Mouse (Mus musculus): ENCODE data around the gene Il18.

The Il18 gene

GRCm38 (mm10) chr9:50554241-50555093 lies at the start of gene Il18:
Gene Il18 (plus strand): TSS chr9:50554827.
- peak; percentile 74 for DNase-seq (ENCODE audit: low spot score)

- DNase-seq (ENCODE audit: low spot score) = no peak
Measured at GRCm38 (mm10) chr9:50505405-50505804, 49.2 kb upstream of the Il18 start.

- DNase-seq (ENCODE audit: low spot score) = no peak
Measured at GRCm38 (mm10) chr9:50507570-50507969, 47.1 kb upstream of the Il18 start.

DNA sequence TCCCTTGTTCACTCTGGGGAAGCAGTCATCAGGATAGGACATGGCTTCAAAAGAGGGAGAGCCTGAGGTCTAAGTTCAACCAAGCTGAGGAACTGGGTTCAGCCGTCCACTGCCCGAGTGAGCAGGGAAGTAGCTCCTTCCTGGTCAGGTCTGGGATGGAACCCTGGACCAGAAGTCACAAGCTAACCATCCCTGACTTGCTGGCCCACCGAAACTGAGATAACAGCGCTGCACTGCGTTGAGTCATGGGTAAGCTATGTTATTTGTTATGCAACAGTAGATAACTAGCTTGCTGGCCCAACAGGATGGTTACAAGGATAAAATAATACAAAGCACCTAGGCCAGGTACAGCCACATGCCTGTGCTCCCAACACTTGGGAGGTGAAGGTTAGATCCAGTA lies 39.2 kb upstream of the Il18 start:
- no peak for DNase-seq (ENCODE audit: low spot score)

- no peak for DNase-seq (ENCODE audit: low spot score)
Measured at GRCm38 (mm10) chr9:50518781-50519180, 35.8 kb upstream of the Il18 start.

- no peak for DNase-seq (ENCODE audit: low spot score)
Measured at GRCm38 (mm10) chr9:50520748-50521147, 33.9 kb upstream of the Il18 start.

GRCm38 (mm10) chr9:50521562-50521961 lies 33.1 kb upstream of the Il18 start:
- DNase-seq (ENCODE audit: low spot score) = no peak

GRCm38 (mm10) chr9:50522574-50522973 lies 32.1 kb upstream of the Il18 start:
- no peak for DNase-seq (ENCODE audit: low spot score)

- no peak for DNase-seq (ENCODE audit: low spot score)
Measured at GRCm38 (mm10) chr9:50524936-50525335, 29.7 kb upstream of the Il18 start.

DNA sequence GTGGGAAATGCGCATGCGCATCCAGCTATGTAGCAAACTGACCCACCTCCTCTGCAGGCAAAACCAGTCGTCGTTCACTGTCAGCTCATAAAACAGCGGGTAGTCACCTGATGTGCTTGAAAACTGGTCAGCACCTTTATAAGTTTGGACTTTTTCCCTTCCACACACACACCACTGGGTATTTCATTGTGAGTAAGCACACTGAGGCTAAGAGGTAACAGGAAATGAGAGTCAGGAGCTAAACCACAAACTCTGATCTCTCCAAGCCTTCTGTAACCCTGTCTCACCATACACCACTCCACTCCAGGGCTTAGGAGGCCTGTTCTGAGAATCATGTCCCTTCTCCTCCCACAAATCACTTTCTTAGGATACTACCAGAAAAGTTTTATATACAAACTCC lies 29.0 kb upstream of the Il18 start:
- DNase-seq (ENCODE audit: low spot score) = no peak

DNA sequence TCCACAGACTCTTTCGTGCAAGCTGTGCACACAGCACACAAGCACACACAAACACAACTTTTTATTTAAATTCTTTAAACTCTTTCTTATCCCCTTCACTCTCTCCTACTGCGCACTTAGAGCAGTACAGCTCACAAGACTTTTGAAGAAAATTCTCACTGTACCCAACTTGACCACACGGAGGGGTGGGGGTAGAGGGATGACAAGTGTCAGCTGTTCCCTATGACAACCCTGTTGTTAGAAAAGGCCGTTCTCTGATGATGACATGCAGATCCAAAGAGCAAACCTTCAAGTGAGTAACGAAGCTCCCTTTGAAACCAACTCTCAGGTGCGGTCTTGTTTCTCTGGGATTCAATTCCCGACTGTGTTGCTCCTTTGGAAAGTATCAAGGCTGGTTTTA lies 26.8 kb upstream of the Il18 start:
- no peak for DNase-seq (ENCODE audit: low spot score)

- DNase-seq (ENCODE audit: low spot score) = peak; percentile 88
Measured at GRCm38 (mm10) chr9:50528293-50528892, 26.2 kb upstream of the Il18 start, which contains the start of gene Pts. Gene Pts (minus strand): TSS chr9:50528724.

- no peak for DNase-seq (ENCODE audit: low spot score)
Measured at GRCm38 (mm10) chr9:50530890-50531289, 23.7 kb upstream of the Il18 start.

DNA sequence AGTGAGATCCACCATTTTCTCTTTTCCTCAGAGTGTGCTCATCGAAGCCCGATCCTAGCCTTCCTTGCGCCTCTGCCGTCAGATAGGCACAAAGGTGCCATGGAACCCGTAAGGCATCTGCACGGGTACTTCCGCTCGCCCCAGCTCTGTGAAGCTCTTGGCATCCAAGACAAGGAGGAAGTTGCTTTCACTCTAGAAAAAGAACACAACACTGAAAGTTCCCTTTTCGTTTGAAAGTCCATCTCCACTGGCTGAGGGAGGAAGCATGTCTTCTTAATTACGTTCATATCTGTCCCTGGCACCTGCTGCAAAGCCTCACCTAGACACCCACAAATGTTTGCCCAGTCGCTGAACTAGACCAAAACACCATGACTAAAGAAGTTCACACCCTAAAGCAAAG lies 21.3 kb upstream of the Il18 start:
- no peak for DNase-seq (ENCODE audit: low spot score)

GRCm38 (mm10) chr9:50533791-50534190 lies 20.8 kb upstream of the Il18 start:
- DNase-seq (ENCODE audit: low spot score) = no peak

DNA sequence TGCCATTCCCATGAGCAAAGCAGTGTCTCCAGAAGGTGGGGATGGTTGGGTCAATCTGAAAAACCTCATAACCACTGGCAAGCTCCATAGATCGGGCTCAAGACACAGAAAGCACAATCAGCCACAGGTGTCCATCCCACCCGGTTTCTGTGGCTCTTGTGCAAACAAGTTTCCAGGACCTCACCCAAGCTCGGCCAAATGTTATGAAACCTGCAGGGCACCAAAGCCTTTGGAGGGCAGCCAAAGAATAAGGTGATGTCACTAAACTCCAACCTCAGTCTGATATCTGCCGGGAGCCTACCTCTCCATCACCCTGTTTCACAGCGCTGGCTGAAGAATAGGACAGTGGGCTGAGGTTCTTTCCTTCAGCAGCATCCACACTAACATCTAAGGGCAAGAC lies 18.7 kb upstream of the Il18 start:
- no peak for DNase-seq (ENCODE audit: low spot score)

GRCm38 (mm10) chr9:50536603-50537135 lies 18.0 kb upstream of the Il18 start:
- no peak for DNase-seq (ENCODE audit: low spot score)

DNA sequence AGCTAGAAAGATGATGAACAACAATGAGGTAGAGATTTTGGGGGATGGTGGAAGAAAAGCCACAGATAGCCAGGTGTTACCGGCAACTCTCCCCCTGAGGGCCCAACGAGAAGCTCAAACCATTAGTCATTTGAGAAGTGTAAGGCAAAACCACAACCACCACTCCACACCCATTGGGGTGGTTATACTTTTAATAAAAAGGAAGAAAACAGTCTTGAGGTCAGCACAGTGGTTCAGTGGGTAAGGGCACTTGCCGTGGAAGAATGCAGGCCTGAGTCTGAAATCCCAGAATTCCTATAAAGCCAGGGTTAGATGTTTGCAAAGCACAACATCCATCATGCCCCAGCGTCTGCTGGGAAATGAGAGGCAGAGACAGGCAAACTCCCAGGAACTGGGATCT lies 17.3 kb upstream of the Il18 start:
- no peak for DNase-seq (ENCODE audit: low spot score)

DNA sequence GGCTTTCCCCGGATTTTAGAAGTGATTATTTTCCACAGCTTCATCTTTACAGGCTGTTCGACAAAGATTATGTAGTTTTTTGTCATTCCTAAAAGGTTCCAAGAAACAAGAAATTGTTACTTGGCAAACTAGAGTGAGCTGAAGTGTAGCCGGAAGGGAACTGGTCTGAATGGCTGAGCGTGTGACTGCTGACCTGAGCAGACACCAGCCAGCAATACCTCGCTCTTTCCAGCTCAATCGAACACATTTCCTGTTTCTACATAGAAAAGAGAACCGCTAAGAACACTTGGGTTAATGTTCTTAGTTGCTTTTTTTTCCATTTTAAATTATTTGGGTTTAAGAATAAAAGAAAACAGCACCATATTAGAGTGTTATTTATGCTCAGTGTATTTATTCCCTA lies 14.5 kb upstream of the Il18 start:
- DNase-seq (ENCODE audit: low spot score) = no peak

GRCm38 (mm10) chr9:50542401-50542800 lies 12.2 kb upstream of the Il18 start:
- DNase-seq (ENCODE audit: low spot score) = no peak

DNA sequence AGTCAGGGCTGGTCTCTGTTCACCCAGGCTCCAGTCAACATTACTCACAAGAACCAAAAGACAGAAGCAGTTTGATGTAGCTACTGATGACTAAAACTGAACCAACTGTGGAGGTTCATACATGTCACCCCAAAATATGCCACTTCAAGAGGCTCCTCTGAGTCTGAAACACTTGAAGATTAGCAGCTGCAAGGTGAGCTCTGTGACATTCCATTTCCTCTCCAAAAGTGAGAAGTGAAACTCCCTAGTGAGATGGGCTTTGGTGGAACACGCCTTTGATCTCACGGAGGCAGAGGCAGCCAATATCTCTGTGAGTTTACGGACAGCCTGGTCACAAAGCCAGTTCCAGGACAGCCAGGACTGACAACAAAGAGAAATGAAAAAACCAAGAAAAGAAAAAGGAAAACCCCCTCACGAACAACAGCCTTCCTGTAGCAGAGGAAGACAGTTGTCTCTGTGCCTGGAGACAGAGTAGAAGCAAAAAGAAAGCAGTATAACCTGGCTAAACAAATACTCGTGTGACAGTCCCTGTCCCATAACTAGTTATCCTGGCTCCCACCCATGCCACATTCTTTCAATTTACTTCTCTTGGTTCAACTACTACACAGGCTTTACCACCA lies 6.7 kb upstream of the Il18 start:
- DNase-seq (ENCODE audit: low spot score) = no peak

DNA sequence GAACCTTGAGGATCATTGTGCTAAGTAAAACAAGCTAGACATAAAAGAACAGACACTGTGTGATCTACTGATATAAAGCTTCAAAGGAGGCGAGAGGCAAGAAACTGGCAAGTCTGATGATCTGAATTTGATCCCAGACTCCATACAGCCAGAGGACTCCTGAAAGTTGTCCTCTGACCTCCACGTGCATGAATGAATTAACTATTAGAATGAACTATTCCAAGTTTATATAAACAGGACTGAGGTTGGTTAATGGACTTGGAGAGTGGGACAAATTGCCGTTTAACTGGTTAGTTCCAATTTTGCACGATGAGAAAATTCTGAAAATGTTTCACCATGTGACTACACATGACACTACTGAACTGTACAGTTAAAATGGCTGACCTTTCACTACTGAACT lies 5.7 kb upstream of the Il18 start:
- DNase-seq (ENCODE audit: low spot score) = no peak

DNA sequence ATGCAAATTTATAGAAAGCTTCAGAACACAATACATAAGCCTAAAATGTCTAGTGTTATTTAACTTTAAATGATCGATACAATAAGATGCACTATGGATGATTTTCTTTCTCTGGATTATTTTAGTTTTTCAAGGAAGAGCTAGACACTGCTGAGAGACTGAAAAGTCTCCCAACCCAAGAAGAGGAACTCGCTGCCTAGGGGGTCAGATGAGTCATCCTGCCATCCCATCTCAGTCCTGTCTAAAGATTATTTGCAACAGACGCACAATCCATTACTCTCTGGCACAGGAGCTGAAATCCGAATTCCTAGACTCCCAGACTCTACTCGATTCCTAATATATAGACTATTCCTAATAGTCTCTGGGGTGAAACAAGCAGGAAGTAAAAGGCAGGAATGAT lies 2.4 kb upstream of the Il18 start:
- DNase-seq (ENCODE audit: low spot score) = no peak
